Mouse (Mus musculus) hindbrain, embryonic 13.5 days (tissue): ENCODE data around the gene Fbxo45. TPM values are rescaled to one million over a fixed set of nuclear protein-coding genes. Genes with fewer than 3 reads are reported as not detected.
A peak's percentile ranks its signal among the peaks of the same experiment; 100 is the strongest.

Source experiments
- ATAC-seq: fragments of 200-750 bp; cut with Nextera tagmentation; 2 replicates; pipeline ENCODE4 v1.8.0; 2017; ENCODE audit warnings: moderate TSS enrichment; ENCODE audit not compliant: low FRiP score
- H3K27ac ChIP-seq: fragments of 300-500 bp; sonication (generic); 2 replicates; pipeline ENCODE4 v1.5.1; 2015; ENCODE audit warnings: inconsistent platforms, mild to moderate bottlenecking, moderate library complexity
- H3K27me3 ChIP-seq: fragments of 300-500 bp; sonication (generic); 2 replicates; pipeline ENCODE4 v1.6.1; 2015; ENCODE audit warnings: mild to moderate bottlenecking, inconsistent platforms
- H3K36me3 ChIP-seq: fragments of 300-500 bp; sonication (generic); 2 replicates; pipeline ENCODE4 v1.6.1; 2015; ENCODE audit warnings: mild to moderate bottlenecking, inconsistent platforms
- H3K4me1 ChIP-seq: fragments of 300-500 bp; sonication (generic); replicated peaks from 2 replicates; pipeline ENCODE4 v1.6.1; 2015; ENCODE audit warnings: inconsistent platforms
- H3K4me2 ChIP-seq: fragments of 300-500 bp; sonication (generic); 2 replicates; pipeline ENCODE4 v1.6.1; 2015; ENCODE audit warnings: inconsistent platforms, mild to moderate bottlenecking, moderate library complexity
- H3K4me3 ChIP-seq: fragments of 300-500 bp; sonication (generic); 2 replicates; pipeline ENCODE4 v1.5.1; 2015; ENCODE audit warnings: mild to moderate bottlenecking, inconsistent platforms
- H3K9ac ChIP-seq: fragments of 300-500 bp; sonication (generic); 2 replicates; pipeline ENCODE4 v1.6.1; 2015; ENCODE audit warnings: mild to moderate bottlenecking, inconsistent platforms
- H3K9me3 ChIP-seq: fragments of 300-500 bp; sonication (generic); 2 replicates; pipeline ENCODE4 v1.6.1; 2016; ENCODE audit warnings: inconsistent platforms
- WGBS: fragments of 180-500 bp; shearing (Covaris S2); methylation state at CpG from one replicate; pipeline ENCODE4 v1.1.7; 2015; 5-methylcytosine and 5-hydroxymethylcytosine counted together
- microRNA counts: library from miRNA; unstranded; fragments of <30 nt; microRNA quantifications from one replicate; lab custom pipeline; 2016
- microRNA-seq: library from miRNA; unstranded; fragments of <30 nt; microRNA quantifications from one replicate; pipeline ENCODE4, GENCODE M21; 2016
- polyA plus RNA-seq: library from polyadenylated mRNA; unstranded; fragments of >200 nt; fragmentation: Nextera tagmentation; extraction: Ambion mirVana; gene quantifications from 2 replicates; pipeline ENCODE4 v1.2.1, GENCODE M21; 2015

Gene Fbxo45
- polyA plus RNA-seq, 1 experiment from 2014 or later = 8.2 TPM

DNA sequence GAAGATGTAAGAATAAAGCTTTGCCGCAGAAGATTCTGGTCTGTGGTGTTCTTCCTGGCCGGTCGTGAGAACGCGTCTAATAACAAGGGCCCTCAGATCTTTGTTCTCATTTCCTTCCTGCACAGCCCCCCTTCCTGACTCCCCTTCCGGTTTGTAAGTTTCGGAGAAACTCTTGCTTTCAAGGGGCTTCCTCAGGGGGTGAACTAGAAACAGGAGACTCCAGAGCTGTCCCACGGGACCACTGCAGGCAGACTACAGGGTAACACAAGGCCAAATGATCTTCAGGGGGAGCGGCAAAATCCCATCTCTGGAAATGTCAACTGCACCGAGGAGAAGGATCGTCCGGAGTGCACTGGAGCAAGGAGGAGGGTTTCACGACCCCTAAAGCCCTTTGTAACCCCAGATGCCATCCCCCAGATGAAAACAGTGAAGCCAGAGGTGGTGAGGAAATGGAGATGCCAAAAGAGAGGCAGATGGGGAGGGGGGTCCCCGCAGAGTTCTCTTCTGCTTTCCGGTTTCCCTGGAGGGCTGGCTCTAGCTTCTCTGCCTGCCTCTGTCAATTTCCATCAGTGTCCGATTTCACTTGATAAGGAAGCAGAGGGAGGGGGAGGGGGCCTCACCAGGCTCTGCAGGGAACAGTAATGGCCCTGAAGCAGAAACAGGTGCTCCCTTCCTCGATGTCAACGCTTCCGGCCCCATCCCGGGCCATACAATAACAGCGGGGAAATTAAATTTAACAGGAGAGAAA is 46.5 kb downstream of the Fbxo45 start:
- WGBS = 52% methylated on average over 21 of the region's 21 CpGs
- H3K9ac ChIP-seq = peak overlapping the region; percentile 39
- no peaks in the 10 kb centered on the region for H3K9me3 ChIP-seq
- H3K27ac ChIP-seq = peak overlapping the region; percentile 75
- H3K36me3 ChIP-seq = no peaks in the 10 kb centered on the region
- peak overlapping the region; percentile 22; the same call in 1 of the 2 replicates for H3K4me3 ChIP-seq
- 0 out of 2 replicates have a peak, but pooled peaks cover 5% of the 10 kb centered on the region for H3K27me3 ChIP-seq
- peak overlapping the region; percentile 44 for H3K4me2 ChIP-seq
- peak; percentile 75; the same call in 1 of the 2 replicates for ATAC-seq
- H3K4me1 ChIP-seq = peaks cover 9% of the 10 kb centered on the region

DNA sequence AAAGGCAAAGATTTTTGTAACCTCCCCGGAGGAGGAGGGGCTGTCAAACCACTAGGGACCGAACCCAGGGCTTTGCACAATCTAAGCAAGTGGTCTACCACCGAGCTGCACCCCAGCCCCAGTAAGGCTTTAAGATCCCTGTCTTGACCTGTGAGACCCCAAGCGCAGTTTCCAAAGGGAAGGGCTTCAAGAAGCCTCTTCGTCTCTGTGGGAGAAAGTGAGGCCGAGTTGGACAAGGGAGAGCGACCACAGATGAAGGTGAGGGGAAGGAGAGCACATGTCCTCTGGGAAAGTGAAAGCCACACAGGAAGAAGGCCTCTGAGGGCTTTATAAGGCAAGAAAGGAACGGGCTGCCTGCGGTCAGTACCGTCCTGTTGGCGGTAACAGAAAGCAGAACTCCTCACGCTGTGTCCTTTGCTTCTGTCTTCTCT is 56.9 kb downstream of the Fbxo45 start:
- no peaks in the 10 kb centered on the region for H3K9me3 ChIP-seq
- ATAC-seq = no peak
- H3K4me3 ChIP-seq = no peak overlapping the region
- H3K36me3 ChIP-seq = no peaks in the 10 kb centered on the region
- H3K27ac ChIP-seq = no peak overlapping the region
- WGBS = 65% methylated on average over 11 of the region's 12 CpGs
- H3K4me1 ChIP-seq = no peaks in the 10 kb centered on the region
- H3K27me3 ChIP-seq = no peaks in the 10 kb centered on the region
- H3K9ac ChIP-seq = no peak overlapping the region
- no peak overlapping the region for H3K4me2 ChIP-seq

DNA sequence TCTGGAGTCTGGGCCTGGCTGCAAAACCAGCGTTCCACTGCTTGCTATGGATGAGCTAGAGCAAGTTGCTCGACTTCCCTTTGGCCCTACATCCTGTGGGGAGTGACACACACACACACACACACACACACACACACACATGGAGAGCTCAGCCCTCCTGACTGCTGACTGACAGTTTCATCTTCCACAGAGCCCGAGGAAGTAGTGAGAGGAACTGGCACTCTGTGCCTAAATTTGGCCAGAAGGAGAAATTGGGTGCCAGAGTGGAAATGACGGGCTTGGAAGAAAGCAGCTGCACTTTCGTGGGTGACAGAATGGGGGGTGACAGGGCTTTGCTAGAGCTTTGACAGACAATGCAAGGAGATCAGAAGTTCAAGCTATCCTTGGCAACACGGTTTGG is 57.8 kb downstream of the Fbxo45 start:
- whole genome bisulfite sequencing = 64% methylated on average over 6 of the region's 6 CpGs
- Histone ChIP-seq H3K4me3 (no peak overlapping the region), H3K36me3 (no peaks in the 10 kb centered on the region), H3K4me2 (no peak overlapping the region), H3K27me3 (no peaks in the 10 kb centered on the region), H3K4me1 (no peaks in the 10 kb centered on the region), H3K9me3 (no peaks in the 10 kb centered on the region), H3K27ac (no peak overlapping the region), H3K9ac (no peak overlapping the region)
- ATAC-seq = no peak

DNA sequence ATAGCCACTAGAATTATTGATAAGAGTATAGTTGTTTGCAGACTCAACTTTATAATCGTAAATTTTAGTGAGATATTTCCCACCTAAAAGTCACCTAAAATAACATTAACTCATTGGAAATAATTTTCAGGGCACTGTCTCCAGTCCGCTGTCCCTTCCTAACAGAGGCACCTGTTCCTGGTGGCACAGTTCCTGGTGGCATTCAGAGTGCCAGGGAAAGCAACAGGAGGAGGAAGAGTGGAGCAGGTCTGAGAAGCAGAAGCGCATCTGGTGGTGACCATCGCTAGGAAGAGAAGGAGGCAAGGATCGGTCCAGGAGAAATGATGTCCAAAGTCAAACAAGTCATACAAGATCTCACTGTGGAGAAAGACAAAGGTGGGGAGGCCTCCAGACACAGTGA is 60.9 kb downstream of the Fbxo45 start:
- no peaks in the 10 kb centered on the region for H3K4me1 ChIP-seq
- no peak overlapping the region for H3K9ac ChIP-seq
- no peaks in the 10 kb centered on the region for H3K27me3 ChIP-seq
- H3K4me2 ChIP-seq = no peak overlapping the region
- no peaks in the 10 kb centered on the region for H3K36me3 ChIP-seq
- H3K9me3 ChIP-seq = no peaks in the 10 kb centered on the region
- no peak for ATAC-seq
- WGBS = 93% methylated on average over 5 of the region's 5 CpGs
- no peak overlapping the region for H3K4me3 ChIP-seq
- no peak overlapping the region for H3K27ac ChIP-seq

MicroRNA genes within 50 kb of the gene (microRNA counts, 519-probe panel; counts per million panel counts)
- 51.3 counts per million for microRNA mmu-miR-1946a (lab: Ali Mortazavi, UCI)

Small RNA genes lying within 50 kb of the gene (microRNA-seq; reads per million reads assigned to microRNA genes)
- gene Mir1946a = not detected

Other genes starting within 250 kb of the Fbxo45 start
- 17.5 and 18.5 TPM in 2 replicates for gene Senp5, start 243.9 kb downstream of the Fbxo45 start, polyA plus RNA-seq
- gene Pak2, start 167.8 kb downstream of the Fbxo45 start, polyA plus RNA-seq = 35.3 and 36.2 TPM in 2 replicates
- 131 and 132 TPM in 2 replicates for gene Pigx, start 147.4 kb downstream of the Fbxo45 start, polyA plus RNA-seq
- 48.4 and 52.0 TPM in 2 replicates for gene Cep19, start 147.4 kb downstream of the Fbxo45 start, polyA plus RNA-seq
- 7.3 and 8.8 TPM in 2 replicates for gene Nrros, start 81.6 kb downstream of the Fbxo45 start, polyA plus RNA-seq
- gene Bex6, start 67.3 kb downstream of the Fbxo45 start, polyA plus RNA-seq = not detected in 2 replicates
- 17.1 and 17.4 TPM in 2 replicates for gene Wdr53, start 69 bp upstream of the Fbxo45 start, polyA plus RNA-seq
- gene Smco1, start 24.3 kb upstream of the Fbxo45 start, polyA plus RNA-seq = 0.16 and 0.23 TPM in 2 replicates
- 28.4 and 29.1 TPM in 2 replicates for gene Rnf168, start 30.3 kb upstream of the Fbxo45 start, polyA plus RNA-seq
- gene Ubxn7, start 85.1 kb upstream of the Fbxo45 start, polyA plus RNA-seq = 28.5 and 29.0 TPM in 2 replicates
- not detected in 2 replicates for gene Tm4sf19, start 153.3 kb upstream of the Fbxo45 start, polyA plus RNA-seq
- gene Tctex1d2, start 172.5 kb upstream of the Fbxo45 start, polyA plus RNA-seq = 35.4 and 36.6 TPM in 2 replicates
- gene Pcyt1a, start 183.8 kb upstream of the Fbxo45 start, polyA plus RNA-seq = 45.4 and 48.2 TPM in 2 replicates
- gene Slc51a, start 240.7 kb upstream of the Fbxo45 start, polyA plus RNA-seq = 0.13 and 0.26 TPM in 2 replicates
- gene Zdhhc19, start 249.1 kb upstream of the Fbxo45 start, polyA plus RNA-seq = 0.35 TPM in 1 of 2 replicates, not detected in the other